Mouse (Mus musculus): Measurements from ENCODE around the gene Tmem131. TPM values are rescaled to one million over a fixed set of nuclear protein-coding genes. Genes with fewer than 3 reads are reported as not detected.

Gene Tmem131
- polyA plus RNA-seq, 1 experiment: 44.8 TPM

- no peak for DNase-seq (ENCODE audit: extremely low spot score in 1 of 2, low spot score in 1 of 2)
Observed at GRCm38 (mm10) chr1:36796711-36797110, 146.8 kb downstream of the Tmem131 start.

DNA sequence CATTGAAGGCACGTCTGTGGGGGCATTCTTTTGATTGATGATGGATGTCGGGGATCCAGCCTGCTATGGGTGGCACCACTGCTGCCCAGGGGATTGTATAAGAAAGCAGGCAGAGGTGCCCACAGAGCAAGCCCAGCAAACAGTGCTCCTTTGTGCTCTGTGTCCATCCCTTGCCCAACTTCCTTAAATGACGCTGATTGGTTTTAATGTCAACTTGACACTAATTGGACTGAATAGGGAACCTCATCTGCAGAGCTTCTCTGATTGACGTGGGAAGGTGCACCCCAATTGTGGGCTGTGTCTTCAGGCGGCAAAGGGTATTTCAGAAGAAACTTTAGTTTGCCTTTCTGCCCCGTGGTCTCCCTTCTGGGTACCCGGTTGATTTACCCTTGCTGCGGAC is 154.1 kb downstream of the Tmem131 start:
- no peak for DNase-seq (ENCODE audit: extremely low spot score in 1 of 2, low spot score in 1 of 2)

- no peak for DNase-seq (ENCODE audit: extremely low spot score in 1 of 2, low spot score in 1 of 2)
Observed at GRCm38 (mm10) chr1:36786377-36786776, 157.1 kb downstream of the Tmem131 start.

GRCm38 (mm10) chr1:36785238-36785641 is 158.2 kb downstream of the Tmem131 start:
- peak in 1 of 2 experiments; percentile 50 for DNase-seq (ENCODE audit: extremely low spot score in 1 of 2, low spot score in 1 of 2)

GRCm38 (mm10) chr1:36784365-36785134 is 158.9 kb downstream of the Tmem131 start:
- DNase-seq (ENCODE audit: extremely low spot score in 1 of 2, low spot score in 1 of 2): peak; percentile 67 to 93

- no peak for DNase-seq (ENCODE audit: extremely low spot score in 1 of 2, low spot score in 1 of 2)
Observed at GRCm38 (mm10) chr1:36782476-36782875, 161.0 kb downstream of the Tmem131 start.

GRCm38 (mm10) chr1:36780793-36781192 is 162.7 kb downstream of the Tmem131 start:
- DNase-seq (ENCODE audit: extremely low spot score in 1 of 2, low spot score in 1 of 2): no peak

GRCm38 (mm10) chr1:36772198-36772934 is 171.1 kb downstream of the Tmem131 start:
- no peak for DNase-seq (ENCODE audit: extremely low spot score in 1 of 2, low spot score in 1 of 2)

DNA sequence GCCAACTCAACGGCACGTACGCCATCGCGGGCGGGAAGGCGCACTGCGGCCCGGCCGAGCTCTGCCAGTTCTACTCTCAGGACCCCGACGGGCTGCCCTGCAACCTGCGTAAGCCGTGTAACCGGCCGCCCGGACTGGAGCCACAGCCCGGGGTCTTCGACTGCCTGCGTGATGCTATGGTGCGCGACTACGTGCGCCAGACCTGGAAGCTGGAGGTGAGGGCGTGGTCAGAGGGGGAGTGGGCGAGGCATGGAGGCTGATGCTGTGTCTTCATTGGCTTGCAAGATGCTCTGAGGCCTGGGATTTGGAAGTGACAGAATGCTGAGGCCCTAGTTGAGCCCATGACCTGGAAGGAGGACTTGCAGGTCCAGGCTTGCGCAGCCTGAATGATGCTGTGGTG is 172.5 kb downstream of the Tmem131 start:
- DNase-seq (ENCODE audit: extremely low spot score in 1 of 2, low spot score in 1 of 2): no peak

GRCm38 (mm10) chr1:36769951-36770350 is 173.5 kb downstream of the Tmem131 start:
- no peak for DNase-seq (ENCODE audit: extremely low spot score in 1 of 2, low spot score in 1 of 2)

GRCm38 (mm10) chr1:36768786-36769185 is 174.7 kb downstream of the Tmem131 start:
- DNase-seq (ENCODE audit: extremely low spot score in 1 of 2, low spot score in 1 of 2): no peak

GRCm38 (mm10) chr1:36767321-36767720 is 176.1 kb downstream of the Tmem131 start:
- no peak for DNase-seq (ENCODE audit: extremely low spot score in 1 of 2, low spot score in 1 of 2)

DNA sequence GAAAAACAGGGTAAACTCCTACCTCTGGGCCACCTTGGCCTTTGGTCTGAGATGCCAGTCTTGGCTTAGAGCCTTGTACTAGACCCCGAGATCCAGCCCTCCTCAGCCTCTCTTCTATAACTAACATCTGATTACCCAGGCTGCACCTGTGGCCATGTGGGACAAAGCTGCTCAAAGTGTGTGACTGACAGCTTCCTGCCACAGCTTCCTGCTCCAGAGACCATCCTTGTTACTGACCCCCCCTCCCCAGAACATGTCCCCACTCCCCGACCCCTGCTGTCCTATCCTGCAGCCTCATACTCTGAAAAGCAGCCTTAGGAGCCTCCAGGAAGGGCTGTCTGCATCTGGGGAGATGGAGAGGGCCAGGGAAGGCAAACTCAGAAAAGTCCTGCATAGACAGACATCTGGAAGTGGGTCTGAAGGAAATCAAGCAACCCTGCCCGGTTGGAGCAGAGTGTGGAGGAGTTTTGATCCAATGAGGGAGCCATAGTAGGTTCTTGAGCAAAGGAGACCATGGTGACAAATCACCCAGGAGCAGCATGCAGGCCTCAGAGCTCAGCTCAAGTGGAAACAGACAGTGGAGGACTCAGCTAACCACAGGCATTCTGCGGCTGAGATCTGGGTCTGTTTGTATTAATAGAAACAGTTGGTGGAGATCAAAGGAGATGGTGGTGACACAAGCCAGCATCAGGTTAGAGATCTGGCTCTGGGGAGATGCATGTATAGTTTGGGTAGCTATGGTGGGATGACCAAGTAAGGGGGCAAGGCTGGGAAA is 176.8 kb downstream of the Tmem131 start:
- DNase-seq (ENCODE audit: extremely low spot score in 1 of 2, low spot score in 1 of 2): no peak

DNA sequence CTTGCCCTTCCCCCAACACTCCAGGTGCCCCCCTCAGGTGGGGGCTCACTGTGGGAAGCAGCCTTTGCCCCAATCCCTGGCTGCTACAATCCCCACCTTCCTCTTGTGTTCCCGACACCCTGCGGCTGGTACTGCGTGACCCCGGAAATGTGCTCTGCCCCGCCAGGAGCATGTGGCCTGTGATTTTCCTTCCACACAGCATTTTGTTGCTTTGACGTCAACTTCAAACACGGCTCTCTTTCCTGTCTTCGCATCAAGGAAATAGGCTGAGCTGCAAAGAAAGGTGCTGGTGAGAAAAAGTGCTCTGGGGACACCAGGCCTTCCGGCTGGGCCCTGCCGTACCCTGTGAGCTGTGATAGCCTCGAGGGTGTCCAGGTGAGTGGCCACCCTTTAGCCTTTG is 181.9 kb downstream of the Tmem131 start, which contains the start of gene Zap70:
Zap70 (plus strand) TSS at position 231 of the 400 bp plus-strand sequence.
- DNase-seq (ENCODE audit: extremely low spot score in 1 of 2, low spot score in 1 of 2): no peak

DNA sequence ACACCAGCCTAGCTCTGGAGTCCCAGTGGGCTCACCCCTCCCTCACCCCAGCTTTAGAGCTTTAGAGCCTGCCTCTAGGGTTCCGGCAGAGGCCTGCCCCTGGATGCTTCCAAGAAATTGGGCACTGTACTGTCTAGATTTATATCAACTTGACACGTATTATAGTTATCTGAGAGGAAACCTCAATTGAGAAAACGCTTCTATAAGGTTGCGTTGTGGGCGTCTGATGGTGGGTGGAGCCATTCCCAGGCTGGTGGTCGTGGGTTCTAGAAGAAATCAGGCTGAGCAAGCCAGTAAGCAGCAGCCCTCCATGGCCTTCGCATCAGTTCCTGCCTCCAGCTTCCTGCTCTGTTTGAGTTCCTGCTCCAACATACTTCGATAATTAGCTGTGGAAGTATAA is 182.4 kb downstream of the Tmem131 start:
- DNase-seq (ENCODE audit: extremely low spot score in 1 of 2, low spot score in 1 of 2): no peak

- no peak for DNase-seq (ENCODE audit: extremely low spot score in 1 of 2, low spot score in 1 of 2)
Observed at GRCm38 (mm10) chr1:36760401-36760800, 183.1 kb downstream of the Tmem131 start.

DNA sequence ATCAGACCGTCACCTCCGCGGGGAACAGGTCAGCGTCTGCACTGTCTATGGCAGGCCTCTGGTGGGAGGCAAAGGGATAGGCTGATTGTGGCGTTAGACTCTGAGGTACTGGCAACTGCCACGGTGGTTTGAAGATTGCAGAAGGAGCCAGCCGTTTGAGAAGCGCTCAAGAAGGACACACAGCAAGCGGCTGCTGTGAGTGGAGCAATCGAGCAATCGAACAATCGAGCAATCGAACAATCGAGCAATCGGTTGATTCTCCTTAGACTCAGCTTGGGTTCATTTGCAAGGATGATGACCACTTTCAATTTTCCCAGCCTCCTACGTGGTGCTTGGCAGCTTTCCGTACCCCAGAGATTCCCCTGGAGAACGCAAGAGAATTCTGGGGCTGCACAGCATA is 184.4 kb downstream of the Tmem131 start:
- DNase-seq (ENCODE audit: extremely low spot score in 1 of 2, low spot score in 1 of 2): no peak

GRCm38 (mm10) chr1:36758553-36758952 is 184.9 kb downstream of the Tmem131 start:
- DNase-seq (ENCODE audit: extremely low spot score in 1 of 2, low spot score in 1 of 2): no peak

GRCm38 (mm10) chr1:36753932-36754675 is 189.4 kb downstream of the Tmem131 start:
- no peak for DNase-seq (ENCODE audit: extremely low spot score in 1 of 2, low spot score in 1 of 2)

- no peak for DNase-seq (ENCODE audit: extremely low spot score in 1 of 2, low spot score in 1 of 2)
Observed at GRCm38 (mm10) chr1:36746452-36746851, 197.0 kb downstream of the Tmem131 start.

All from frontal cortex, adult 2 months (tissue).